ENCODE assay signal across 24 mouse cellular contexts in genomic region chr8:125212619-125213167, GRCm38 (mm10).
"Had no signal": no experiment of that assay in that cellular context is flagged by ENCODE, and none has a peak within 500 bp of the region (broad histone marks: within the 10 kb centered on the region; RNA-seq: fewer than 3 reads in every experiment).

No protein-coding gene starts in this region.

- H3K9ac ChIP-seq: limb, embryonic 13.5 days; liver, embryonic 12.5 days; liver, embryonic 15.5 days; lung, embryonic 15.5 days; midbrain, embryonic 13.5 days; neural tube, embryonic 13.5 days had no signal

- H3K4me2 ChIP-seq: limb, embryonic 13.5 days; liver, embryonic 12.5 days; liver, embryonic 15.5 days; lung, embryonic 15.5 days; midbrain, embryonic 13.5 days; neural tube, embryonic 13.5 days had no signal

- DNase-seq: kidney, postnatal 14 days; kidney, postnatal 4 days; layer of hippocampus, postnatal 36 days; liver; lung, adult 18-20 months; lung, postnatal 10 days; lung, postnatal 36 days; right cerebral cortex, postnatal 14 days; right cerebral cortex, postnatal 4 days; thymus, adult 2 months; thymus, postnatal 14 days; thymus, postnatal 4 days had no signal

- H3K36me3 ChIP-seq: limb, embryonic 13.5 days; liver, embryonic 12.5 days; liver, embryonic 15.5 days; lung, embryonic 15.5 days; midbrain, embryonic 10.5 days; midbrain, embryonic 13.5 days; neural tube, embryonic 13.5 days had no signal

- H3K27ac ChIP-seq: left cerebral cortex, adult 2 months; limb, embryonic 13.5 days; liver, embryonic 12.5 days; liver, embryonic 15.5 days; lung, embryonic 15.5 days; midbrain, embryonic 13.5 days; neural tube, embryonic 13.5 days; stomach, postnatal 0 days had no signal

- ATAC-seq: liver, embryonic 12.5 days; midbrain, embryonic 13.5 days; midbrain, embryonic 16.5 days had no signal

- H3K4me1 ChIP-seq: liver, embryonic 12.5 days; liver, embryonic 15.5 days; lung, embryonic 15.5 days; megakaryocyte, embryonic 14.5 days had no signal

- H3K9me3 ChIP-seq: limb, embryonic 13.5 days; liver, embryonic 12.5 days; liver, embryonic 15.5 days; lung, embryonic 15.5 days; midbrain, embryonic 10.5 days; midbrain, embryonic 13.5 days; neural tube, embryonic 13.5 days had no signal

- H3K27me3 ChIP-seq: liver, embryonic 12.5 days; liver, embryonic 15.5 days; lung, embryonic 15.5 days had no signal

- H3K4me3 ChIP-seq: left cerebral cortex, adult 2 months; limb, embryonic 13.5 days; liver, embryonic 12.5 days; liver, embryonic 15.5 days; lung, embryonic 15.5 days; megakaryocyte, embryonic 14.5 days; midbrain, embryonic 10.5 days; midbrain, embryonic 13.5 days; myocyte; neural tube, embryonic 13.5 days had no signal
